Mouse (Mus musculus): ENCODE measurements at regions not wholly inside any gene's neighbourhood (a gene's known extent, or its start where the extent isn't known, plus 50 kb on each side); places are given as distances from the start of the nearest gene placed in this dataset.

GRCm38 (mm10) chr13:106259874-106260273 is 676.9 kb downstream of the Ipo11 start:
- H3K4me3 ChIP-seq (replicated peaks in 1 of 3; ENCODE audit: low read depth in 2 of 3, low read length in 2 of 3, poor library complexity in 1 of 3), result no peak overlapping the region
- H3K9ac ChIP-seq (ENCODE audit: insufficient read depth, low read depth), result no peak overlapping the region
- H3K9me3 ChIP-seq (replicated peaks; ENCODE audit: low read length), result no peaks in the 10 kb centered on the region
- no peaks in the 10 kb centered on the region for H3K79me2 ChIP-seq (replicated peaks; ENCODE audit: control insufficient read depth, extremely low read depth, insufficient read depth, poor library complexity, severe bottlenecking)
- TF ChIP-seq MAFK (IDR thresholded peaks at IDR 0.05; ENCODE audit: insufficient replicate concordance, low read length) (no peak), RAD21 (IDR thresholded peaks at IDR 0.05; ENCODE audit: low read depth, low read length) (no peak), MEF2A (IDR thresholded peaks at IDR 0.05; ENCODE audit: borderline replicate concordance, low read depth, low read length) (no peak), PAX5 (IDR thresholded peaks at IDR 0.05; ENCODE audit: low read length) (no peak), NRF1 (IDR thresholded peaks at IDR 0.05; ENCODE audit: low read depth, low read length) (no peak), MAX (IDR thresholded peaks at IDR 0.05; ENCODE audit: low read length) (no peak), POLR2AphosphoS2 (IDR thresholded peaks at IDR 0.05; ENCODE audit: low read depth, low read length) (no peak), MXI1 (IDR thresholded peaks at IDR 0.05; ENCODE audit: low read depth, low read length) (no peak), POLR2A (IDR thresholded peaks at IDR 0.05; ENCODE audit: low read depth, low read length) (no peak), HCFC1 (IDR thresholded peaks at IDR 0.05; ENCODE audit: low read depth, low read length) (no peak)
- no peaks in the 10 kb centered on the region for H3K27me3 ChIP-seq (replicated peaks)
- dilution Hi-C loops (cut with MboI; ENCODE audit: extremely low pct_ligation_motif_present, extremely low pct_unique_long_range_greater_than_20kb, low sequenced_read_pairs), result no loop called here
- in situ Hi-C loops (cut with MboI; ENCODE audit: low pct_ligation_motif_present, low pct_unique_long_range_greater_than_20kb, low sequenced_read_pairs), result no loop called here
- DNase-seq (ENCODE audit: extremely low read depth), result no peak
- peaks cover 0 to 3% of the 10 kb centered on the region in 2 experiments; a peak in 1 of 4 replicates for H3K4me1 ChIP-seq (ENCODE audit: control insufficient read depth in 1 of 2, insufficient read depth in 2 of 2)
- no peak overlapping the region for H3K4me2 ChIP-seq (ENCODE audit: insufficient read depth, low read depth, poor library complexity, severe bottlenecking)
- H3K27ac ChIP-seq (ENCODE audit: insufficient read depth, low read depth), result no peak overlapping the region
- no peaks in the 10 kb centered on the region for H3K36me3 ChIP-seq (replicated peaks in 1 of 2; ENCODE audit: control insufficient read depth in 1 of 2, insufficient read depth in 1 of 2, low read length in 1 of 2)

All from CH12.LX (cell line).